Mouse (Mus musculus): ENCODE data around the gene Fmnl2.

Gene Fmnl2

GRCm38 (mm10) chr2:52989316-52989715 lies 131.7 kb downstream of the Fmnl2 start:
- DNase-seq, result no peak

- no peak for DNase-seq
Observed at GRCm38 (mm10) chr2:52990874-52991687, 133.4 kb downstream of the Fmnl2 start.

GRCm38 (mm10) chr2:52991688-52992194 lies 134.1 kb downstream of the Fmnl2 start:
- no peak for DNase-seq

GRCm38 (mm10) chr2:52993241-52993640 lies 135.6 kb downstream of the Fmnl2 start:
- DNase-seq, result no peak

GRCm38 (mm10) chr2:52994526-52994925 lies 136.9 kb downstream of the Fmnl2 start:
- DNase-seq, result no peak

- peak; percentile 22 to 23 for DNase-seq
Observed at GRCm38 (mm10) chr2:52997955-52998750, 140.5 kb downstream of the Fmnl2 start.

GRCm38 (mm10) chr2:52999524-52999969 lies 141.9 kb downstream of the Fmnl2 start:
- DNase-seq, result peak in 1 of 2 experiments; percentile 20

GRCm38 (mm10) chr2:53000446-53000845 lies 142.8 kb downstream of the Fmnl2 start:
- DNase-seq, result no peak

GRCm38 (mm10) chr2:53006161-53006560 lies 148.5 kb downstream of the Fmnl2 start:
- DNase-seq, result peak; percentile 20 to 26

- DNase-seq, result peak; percentile 67 to 69
Observed at GRCm38 (mm10) chr2:53007142-53007541, 149.5 kb downstream of the Fmnl2 start.

GRCm38 (mm10) chr2:53013051-53013450 lies 155.4 kb downstream of the Fmnl2 start:
- no peak for DNase-seq

- DNase-seq, result no peak
Observed at GRCm38 (mm10) chr2:53014451-53014850, 156.8 kb downstream of the Fmnl2 start.

GRCm38 (mm10) chr2:53022982-53023381 lies 165.3 kb downstream of the Fmnl2 start:
- DNase-seq, result no peak

- DNase-seq, result peak in 1 of 2 experiments; percentile 14
Observed at GRCm38 (mm10) chr2:53026056-53026769, 168.6 kb downstream of the Fmnl2 start.

- no peak for DNase-seq
Observed at GRCm38 (mm10) chr2:53028868-53029267, 171.2 kb downstream of the Fmnl2 start.

- no peak for DNase-seq
Observed at GRCm38 (mm10) chr2:53029716-53030431, 172.2 kb downstream of the Fmnl2 start.

- DNase-seq, result no peak
Observed at GRCm38 (mm10) chr2:53030432-53030826, 172.8 kb downstream of the Fmnl2 start.

GRCm38 (mm10) chr2:53038253-53038652 lies 180.6 kb downstream of the Fmnl2 start:
- no peak for DNase-seq

GRCm38 (mm10) chr2:53038737-53039136 lies 181.1 kb downstream of the Fmnl2 start:
- no peak for DNase-seq

GRCm38 (mm10) chr2:53047031-53047430 lies 189.4 kb downstream of the Fmnl2 start:
- DNase-seq, result no peak

- DNase-seq, result no peak
Observed at GRCm38 (mm10) chr2:53047749-53048387, 190.2 kb downstream of the Fmnl2 start.

GRCm38 (mm10) chr2:53050376-53050775 lies 192.7 kb downstream of the Fmnl2 start:
- DNase-seq, result peak; percentile 38 to 47

Measured in cerebellum, postnatal 36 days (tissue).